Mouse (Mus musculus): ENCODE measurements around the gene Pard3b. TPM values are rescaled to one million over a fixed set of nuclear protein-coding genes. Genes with fewer than 3 reads are reported as not detected.

Gene Pard3b
- polyA plus RNA-seq, 1 experiment from 2014 or later, result 10.5 TPM

DNA sequence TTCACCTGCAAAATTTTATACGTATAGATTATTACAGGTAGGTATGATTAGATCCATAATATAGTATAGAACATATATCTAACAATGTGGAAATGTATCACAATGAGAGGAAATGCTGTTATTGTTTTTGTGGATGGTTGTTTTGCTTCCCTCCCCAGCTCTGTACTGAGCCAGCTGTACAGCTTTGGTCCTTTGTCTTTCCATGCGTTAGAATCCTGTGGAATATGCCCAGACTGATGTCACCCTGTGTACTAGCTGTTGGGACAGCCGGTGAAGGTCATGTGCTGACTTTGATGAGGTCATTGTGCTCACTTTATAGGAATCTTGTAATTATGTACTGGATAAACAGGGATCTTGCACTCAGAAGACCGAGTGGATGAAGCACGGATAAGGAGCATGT, 286.9 kb downstream of the Pard3b start:
- 71% methylated on average over 5 of the region's 5 CpGs for WGBS (ENCODE audit: insufficient replicate concordance)
- no peaks in the 10 kb centered on the region for H3K27me3 ChIP-seq (ENCODE audit: control insufficient read depth, insufficient read depth, low read length)
- H3K9ac ChIP-seq (ENCODE audit: low read depth, low read length), result no peak overlapping the region
- no peak overlapping the region for H3K4me3 ChIP-seq (ENCODE audit: low read depth, low read length)
- H3K27ac ChIP-seq (ENCODE audit: low read depth, low read length), result no peak overlapping the region
- no peak for ATAC-seq (replicated peaks; ENCODE audit: insufficient number of reproducible peaks, low FRiP score, low TSS enrichment)
- no peak overlapping the region for H3K4me2 ChIP-seq
- H3K36me3 ChIP-seq (ENCODE audit: control insufficient read depth, insufficient read depth, low read length), result no peaks in the 10 kb centered on the region
- H3K4me1 ChIP-seq (ENCODE audit: control insufficient read depth, insufficient read depth, low read length), result no peaks in the 10 kb centered on the region
- H3K9me3 ChIP-seq (replicated peaks; ENCODE audit: control insufficient read depth, low read length), result no peaks in the 10 kb centered on the region

DNA sequence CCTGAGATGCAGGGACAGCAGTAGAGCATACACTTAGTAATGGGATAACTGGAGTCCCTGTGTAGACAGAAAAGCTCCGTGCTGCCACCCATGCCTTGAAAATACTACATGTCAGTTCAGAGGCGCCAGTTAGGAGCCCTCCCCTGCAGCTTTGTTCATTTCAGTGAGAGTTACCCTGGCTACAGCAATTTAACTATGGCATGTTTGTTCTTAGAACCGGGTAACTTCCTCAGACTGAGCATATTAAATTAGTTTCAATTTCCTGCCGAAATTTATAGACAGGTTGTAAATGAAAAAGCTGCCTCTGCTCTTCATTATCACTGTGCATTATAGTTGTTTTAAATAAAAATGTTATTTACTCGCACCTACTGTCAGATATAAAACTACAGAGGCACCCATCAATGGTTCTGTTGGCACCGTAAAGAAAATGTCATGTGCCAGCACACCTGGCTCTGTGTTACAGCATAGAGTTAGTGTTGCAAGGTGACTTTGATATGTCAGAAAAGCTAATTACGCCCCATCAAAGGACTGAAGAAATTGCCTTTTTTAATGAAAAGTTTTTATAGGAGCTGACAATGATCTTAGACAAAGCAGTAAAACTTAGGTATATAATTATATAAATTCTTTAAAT, 289.6 kb downstream of the Pard3b start:
- H3K4me2 ChIP-seq, result no peak overlapping the region
- WGBS (ENCODE audit: insufficient replicate concordance), result 74% methylated on average over 7 of the region's 7 CpGs
- no peaks in the 10 kb centered on the region for H3K4me1 ChIP-seq (ENCODE audit: control insufficient read depth, insufficient read depth, low read length)
- H3K9ac ChIP-seq (ENCODE audit: low read depth, low read length), result no peak overlapping the region
- H3K27me3 ChIP-seq (ENCODE audit: control insufficient read depth, insufficient read depth, low read length), result no peaks in the 10 kb centered on the region
- H3K27ac ChIP-seq (ENCODE audit: low read depth, low read length), result no peak overlapping the region
- H3K4me3 ChIP-seq (ENCODE audit: low read depth, low read length), result no peak overlapping the region
- ATAC-seq (replicated peaks; ENCODE audit: insufficient number of reproducible peaks, low FRiP score, low TSS enrichment), result no peak
- no peaks in the 10 kb centered on the region for H3K9me3 ChIP-seq (replicated peaks; ENCODE audit: control insufficient read depth, low read length)
- no peaks in the 10 kb centered on the region for H3K36me3 ChIP-seq (ENCODE audit: control insufficient read depth, insufficient read depth, low read length)

DNA sequence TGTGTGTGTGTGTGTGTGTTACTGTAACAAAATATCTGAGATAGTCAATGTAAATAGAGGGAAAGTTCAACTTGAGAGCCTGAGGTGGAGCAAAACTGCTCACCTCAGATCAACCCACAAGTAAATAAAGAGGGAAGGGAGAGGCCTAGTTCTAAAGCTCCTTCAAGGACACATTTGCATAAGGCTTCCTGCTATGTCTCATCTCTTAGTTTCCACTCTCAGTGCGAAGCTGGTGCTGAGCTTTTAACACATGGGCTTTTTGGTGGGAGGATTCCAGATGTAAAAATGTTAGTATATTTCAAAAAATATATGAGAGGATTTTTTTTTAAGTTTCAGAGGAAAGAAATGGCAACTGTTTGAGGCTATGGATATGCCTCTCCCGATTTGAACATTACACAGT, 294.9 kb downstream of the Pard3b start:
- no peak overlapping the region for H3K9ac ChIP-seq (ENCODE audit: low read depth, low read length)
- H3K4me1 ChIP-seq (ENCODE audit: control insufficient read depth, insufficient read depth, low read length), result no peaks in the 10 kb centered on the region
- 66% methylated on average over 2 of the region's 2 CpGs for WGBS (ENCODE audit: insufficient replicate concordance)
- H3K9me3 ChIP-seq (replicated peaks; ENCODE audit: control insufficient read depth, low read length), result no peaks in the 10 kb centered on the region
- H3K4me3 ChIP-seq (ENCODE audit: low read depth, low read length), result no peak overlapping the region
- no peaks in the 10 kb centered on the region for H3K27me3 ChIP-seq (ENCODE audit: control insufficient read depth, insufficient read depth, low read length)
- ATAC-seq (replicated peaks; ENCODE audit: insufficient number of reproducible peaks, low FRiP score, low TSS enrichment), result no peak
- H3K36me3 ChIP-seq (ENCODE audit: control insufficient read depth, insufficient read depth, low read length), result no peaks in the 10 kb centered on the region
- H3K4me2 ChIP-seq, result no peak overlapping the region
- H3K27ac ChIP-seq (ENCODE audit: low read depth, low read length), result no peak overlapping the region

DNA sequence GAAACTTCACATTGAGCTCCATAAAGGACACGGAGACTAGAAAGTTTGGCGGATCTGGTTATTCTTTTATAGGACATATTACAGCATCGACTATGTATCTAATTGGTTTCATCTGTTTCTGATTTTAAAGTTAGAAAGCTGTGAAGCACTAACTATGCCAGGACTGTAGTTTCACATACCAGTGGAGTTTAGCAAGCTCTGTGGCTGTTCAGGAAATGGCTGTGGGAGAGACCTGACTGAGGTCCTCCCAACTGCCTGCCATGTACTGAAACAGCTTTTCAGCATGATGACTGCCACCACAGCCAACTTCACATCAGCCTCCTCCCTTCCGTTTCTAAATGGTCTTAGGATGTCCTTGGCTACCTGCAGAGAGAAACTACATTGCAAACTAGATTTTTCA, 296.1 kb downstream of the Pard3b start:
- WGBS (ENCODE audit: insufficient replicate concordance), result 82% methylated on average over 4 of the region's 4 CpGs

DNA sequence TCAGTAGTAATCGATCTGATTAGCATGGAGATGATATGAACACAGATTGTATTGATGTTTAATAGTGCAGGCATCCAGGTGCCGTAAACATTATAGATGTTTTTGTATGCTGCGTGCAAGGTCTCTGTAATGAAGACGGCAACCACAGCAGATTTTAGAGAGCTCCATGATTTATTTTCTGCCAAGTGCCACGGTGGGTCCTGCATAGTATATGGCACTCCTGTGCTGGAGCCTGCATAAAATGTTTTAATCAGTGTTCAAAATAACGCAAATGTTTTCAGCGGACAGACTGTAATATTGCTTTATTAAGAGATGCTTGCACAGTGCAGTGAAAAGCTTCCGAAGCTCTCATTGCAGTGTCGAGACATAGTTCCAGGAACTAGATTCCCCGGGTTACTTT, 301.3 kb downstream of the Pard3b start:
- H3K4me2 ChIP-seq, result no peak overlapping the region
- 81% methylated on average over 10 of the region's 10 CpGs for WGBS (ENCODE audit: insufficient replicate concordance)
- H3K27ac ChIP-seq (ENCODE audit: low read depth, low read length), result no peak overlapping the region
- no peak for ATAC-seq (replicated peaks; ENCODE audit: insufficient number of reproducible peaks, low FRiP score, low TSS enrichment)
- no peaks in the 10 kb centered on the region for H3K27me3 ChIP-seq (ENCODE audit: control insufficient read depth, insufficient read depth, low read length)
- H3K9me3 ChIP-seq (replicated peaks; ENCODE audit: control insufficient read depth, low read length), result peaks cover 4% of the 10 kb centered on the region; the same call in 1 of the 2 replicates
- no peaks in the 10 kb centered on the region for H3K36me3 ChIP-seq (ENCODE audit: control insufficient read depth, insufficient read depth, low read length)
- H3K4me3 ChIP-seq (ENCODE audit: low read depth, low read length), result no peak overlapping the region
- H3K9ac ChIP-seq (ENCODE audit: low read depth, low read length), result no peak overlapping the region
- H3K4me1 ChIP-seq (ENCODE audit: control insufficient read depth, insufficient read depth, low read length), result no peaks in the 10 kb centered on the region

More for the DNA sequence above, 296.1 kb downstream of the Pard3b start:
- ATAC-seq (replicated peaks; ENCODE audit: insufficient number of reproducible peaks, low FRiP score, low TSS enrichment), result no peak
- Histone ChIP-seq H3K9ac (ENCODE audit: low read depth, low read length) (no peak overlapping the region), H3K4me3 (ENCODE audit: low read depth, low read length) (no peak overlapping the region), H3K4me1 (ENCODE audit: control insufficient read depth, insufficient read depth, low read length) (no peaks in the 10 kb centered on the region), H3K27me3 (ENCODE audit: control insufficient read depth, insufficient read depth, low read length) (no peaks in the 10 kb centered on the region), H3K36me3 (ENCODE audit: control insufficient read depth, insufficient read depth, low read length) (no peaks in the 10 kb centered on the region), H3K27ac (ENCODE audit: low read depth, low read length) (no peak overlapping the region), H3K9me3 (replicated peaks; ENCODE audit: control insufficient read depth, low read length) (no peaks in the 10 kb centered on the region), H3K4me2 (no peak overlapping the region)

DNA sequence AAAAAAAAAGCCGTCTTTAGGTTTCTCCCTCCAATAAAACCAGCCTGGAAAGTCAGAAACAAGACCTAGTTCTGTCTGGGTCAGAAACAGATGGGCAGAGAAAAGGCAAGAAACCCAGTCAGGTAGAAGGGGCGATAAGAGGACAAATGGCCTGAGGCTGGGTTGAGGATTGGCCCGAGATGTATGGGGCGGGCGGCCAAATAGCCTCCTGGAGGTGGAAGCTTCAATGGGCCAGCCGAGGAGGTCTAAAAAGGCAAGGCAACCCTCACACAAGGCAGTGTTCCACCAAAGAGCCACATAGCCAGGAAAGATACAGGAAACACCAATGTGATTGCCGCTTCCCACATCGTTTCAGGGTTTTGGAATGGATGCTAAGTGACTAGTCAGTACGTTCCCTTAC, 322.9 kb downstream of the Pard3b start:
- no peaks in the 10 kb centered on the region for H3K9me3 ChIP-seq (replicated peaks; ENCODE audit: control insufficient read depth, low read length)
- no peaks in the 10 kb centered on the region for H3K36me3 ChIP-seq (ENCODE audit: control insufficient read depth, insufficient read depth, low read length)
- ATAC-seq (replicated peaks; ENCODE audit: insufficient number of reproducible peaks, low FRiP score, low TSS enrichment), result no peak
- no peaks in the 10 kb centered on the region for H3K4me1 ChIP-seq (ENCODE audit: control insufficient read depth, insufficient read depth, low read length)
- WGBS (ENCODE audit: insufficient replicate concordance), result 85% methylated on average over 9 of the region's 9 CpGs
- H3K9ac ChIP-seq (ENCODE audit: low read depth, low read length), result no peak overlapping the region
- H3K4me2 ChIP-seq, result no peak overlapping the region
- H3K27ac ChIP-seq (ENCODE audit: low read depth, low read length), result no peak overlapping the region
- no peaks in the 10 kb centered on the region for H3K27me3 ChIP-seq (ENCODE audit: control insufficient read depth, insufficient read depth, low read length)
- H3K4me3 ChIP-seq (ENCODE audit: low read depth, low read length), result no peak overlapping the region

DNA sequence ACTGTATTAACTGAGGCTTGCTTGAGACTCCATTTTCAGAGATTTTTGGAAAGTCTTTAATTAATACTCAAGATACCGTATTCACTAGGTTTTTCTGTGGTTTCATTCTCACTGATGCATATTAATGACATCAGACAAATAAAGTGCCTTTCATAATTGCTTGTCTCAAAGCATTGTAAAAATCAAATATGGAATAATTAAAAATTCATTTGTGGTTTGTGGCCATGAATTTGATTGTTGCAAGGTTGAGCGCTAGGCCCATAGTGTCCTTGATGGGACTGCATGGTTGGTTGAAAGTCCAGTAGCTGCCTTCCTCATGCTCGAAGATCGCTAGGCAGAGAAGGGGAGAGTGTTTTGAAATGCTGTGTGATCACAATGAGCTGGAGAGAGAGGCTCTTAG, 323.9 kb downstream of the Pard3b start:
- Histone ChIP-seq H3K4me1 (ENCODE audit: control insufficient read depth, insufficient read depth, low read length) (no peaks in the 10 kb centered on the region), H3K4me2 (no peak overlapping the region), H3K4me3 (ENCODE audit: low read depth, low read length) (no peak overlapping the region), H3K36me3 (ENCODE audit: control insufficient read depth, insufficient read depth, low read length) (no peaks in the 10 kb centered on the region), H3K9me3 (replicated peaks; ENCODE audit: control insufficient read depth, low read length) (no peaks in the 10 kb centered on the region), H3K27me3 (ENCODE audit: control insufficient read depth, insufficient read depth, low read length) (no peaks in the 10 kb centered on the region), H3K27ac (ENCODE audit: low read depth, low read length) (no peak overlapping the region), H3K9ac (ENCODE audit: low read depth, low read length) (no peak overlapping the region)
- 80% methylated on average over 4 of the region's 4 CpGs for WGBS (ENCODE audit: insufficient replicate concordance)
- no peak for ATAC-seq (replicated peaks; ENCODE audit: insufficient number of reproducible peaks, low FRiP score, low TSS enrichment)

DNA sequence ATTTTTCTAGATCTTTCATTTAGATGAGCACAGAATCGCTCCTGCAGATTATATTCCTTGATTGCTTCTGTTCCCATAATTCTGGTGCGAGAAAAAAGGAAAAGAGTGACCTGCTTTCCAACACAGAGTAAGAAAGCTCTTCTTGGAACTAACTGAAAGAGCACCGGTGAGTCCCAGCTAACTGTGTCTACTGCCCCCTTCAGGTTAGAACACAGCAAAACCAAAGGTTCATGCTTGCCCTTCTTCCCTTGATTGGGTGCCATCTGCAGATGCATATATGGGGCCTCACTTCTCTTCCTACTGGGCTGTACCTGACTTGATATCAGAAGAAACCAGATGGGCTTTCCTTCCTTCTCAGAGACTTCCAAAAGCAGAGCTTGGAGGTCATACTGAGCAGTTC, 328.5 kb downstream of the Pard3b start:
- H3K4me2 ChIP-seq, result no peak overlapping the region
- no peaks in the 10 kb centered on the region for H3K4me1 ChIP-seq (ENCODE audit: control insufficient read depth, insufficient read depth, low read length)
- H3K9ac ChIP-seq (ENCODE audit: low read depth, low read length), result no peak overlapping the region
- H3K27me3 ChIP-seq (ENCODE audit: control insufficient read depth, insufficient read depth, low read length), result no peaks in the 10 kb centered on the region
- no peaks in the 10 kb centered on the region for H3K36me3 ChIP-seq (ENCODE audit: control insufficient read depth, insufficient read depth, low read length)
- H3K27ac ChIP-seq (ENCODE audit: low read depth, low read length), result no peak overlapping the region
- ATAC-seq (replicated peaks; ENCODE audit: insufficient number of reproducible peaks, low FRiP score, low TSS enrichment), result no peak
- WGBS (ENCODE audit: insufficient replicate concordance), result 62% methylated on average over 3 of the region's 3 CpGs
- H3K9me3 ChIP-seq (replicated peaks; ENCODE audit: control insufficient read depth, low read length), result no peaks in the 10 kb centered on the region
- H3K4me3 ChIP-seq (ENCODE audit: low read depth, low read length), result no peak overlapping the region

DNA sequence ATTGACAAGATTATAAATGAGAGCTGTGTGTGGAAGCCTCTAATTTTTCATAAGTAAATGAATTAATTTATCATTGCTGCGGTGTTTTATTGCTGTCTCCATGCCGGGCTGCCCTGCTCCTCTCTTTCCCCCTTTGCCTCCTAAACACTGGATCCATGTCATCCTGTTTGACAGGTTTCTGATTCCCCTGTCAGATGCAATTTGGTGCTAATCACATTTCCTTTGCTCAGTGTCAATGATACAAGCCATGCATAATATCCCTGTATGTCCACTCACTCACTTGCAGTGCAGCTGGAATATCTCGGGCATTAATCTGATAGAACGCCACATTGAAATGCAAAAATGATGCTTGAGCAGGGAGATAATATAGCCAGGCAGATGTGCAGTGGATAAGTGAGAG, 329.2 kb downstream of the Pard3b start:
- Histone ChIP-seq H3K27me3 (ENCODE audit: control insufficient read depth, insufficient read depth, low read length) (no peaks in the 10 kb centered on the region), H3K4me2 (no peak overlapping the region), H3K4me3 (ENCODE audit: low read depth, low read length) (no peak overlapping the region), H3K9me3 (replicated peaks; ENCODE audit: control insufficient read depth, low read length) (no peaks in the 10 kb centered on the region), H3K27ac (ENCODE audit: low read depth, low read length) (no peak overlapping the region), H3K36me3 (ENCODE audit: control insufficient read depth, insufficient read depth, low read length) (no peaks in the 10 kb centered on the region), H3K4me1 (ENCODE audit: control insufficient read depth, insufficient read depth, low read length) (no peaks in the 10 kb centered on the region), H3K9ac (ENCODE audit: low read depth, low read length) (no peak overlapping the region)
- ATAC-seq (replicated peaks; ENCODE audit: insufficient number of reproducible peaks, low FRiP score, low TSS enrichment), result no peak
- 74% methylated on average over 4 of the region's 4 CpGs for WGBS (ENCODE audit: insufficient replicate concordance)
